Mouse (Mus musculus) erythroblast, embryonic 14.5 days (primary cell): ENCODE data around the gene Tspan14.

Experiments
- GATA1 ChIP-seq: IDR thresholded peaks from 2 replicates; pipeline ENCODE4 v1.6.1; 2012; ENCODE audit warnings: low read length, inconsistent platforms, mixed read lengths
- TAL1 ChIP-seq: IDR thresholded peaks from 3 replicates; pipeline ENCODE4 v1.6.1; 2012; ENCODE audit warnings: low read length, inconsistent platforms, mixed read lengths

DNA sequence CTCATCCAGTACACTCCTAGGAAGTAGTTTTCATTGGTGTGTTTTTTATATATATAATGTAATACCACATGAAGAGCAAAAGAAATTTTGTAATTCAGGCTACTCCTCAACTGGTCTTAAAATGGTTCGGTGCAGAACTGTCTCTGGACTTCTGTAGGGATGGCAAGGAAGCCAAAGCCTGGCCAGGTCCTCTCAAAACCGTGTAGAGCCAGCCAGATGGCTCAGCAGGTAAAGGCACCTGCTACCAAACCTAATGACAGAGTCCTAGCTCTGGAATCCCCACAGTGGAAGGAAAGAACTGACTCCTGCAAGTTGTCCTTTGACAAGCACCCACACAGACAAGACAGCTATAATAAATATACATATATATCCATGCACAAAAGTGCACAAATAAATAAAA is 24.2 kb downstream of the Tspan14 start:
- TF ChIP-seq TAL1: no peak
- TF ChIP-seq GATA1: no peak
